In the genomic region with DNA sequence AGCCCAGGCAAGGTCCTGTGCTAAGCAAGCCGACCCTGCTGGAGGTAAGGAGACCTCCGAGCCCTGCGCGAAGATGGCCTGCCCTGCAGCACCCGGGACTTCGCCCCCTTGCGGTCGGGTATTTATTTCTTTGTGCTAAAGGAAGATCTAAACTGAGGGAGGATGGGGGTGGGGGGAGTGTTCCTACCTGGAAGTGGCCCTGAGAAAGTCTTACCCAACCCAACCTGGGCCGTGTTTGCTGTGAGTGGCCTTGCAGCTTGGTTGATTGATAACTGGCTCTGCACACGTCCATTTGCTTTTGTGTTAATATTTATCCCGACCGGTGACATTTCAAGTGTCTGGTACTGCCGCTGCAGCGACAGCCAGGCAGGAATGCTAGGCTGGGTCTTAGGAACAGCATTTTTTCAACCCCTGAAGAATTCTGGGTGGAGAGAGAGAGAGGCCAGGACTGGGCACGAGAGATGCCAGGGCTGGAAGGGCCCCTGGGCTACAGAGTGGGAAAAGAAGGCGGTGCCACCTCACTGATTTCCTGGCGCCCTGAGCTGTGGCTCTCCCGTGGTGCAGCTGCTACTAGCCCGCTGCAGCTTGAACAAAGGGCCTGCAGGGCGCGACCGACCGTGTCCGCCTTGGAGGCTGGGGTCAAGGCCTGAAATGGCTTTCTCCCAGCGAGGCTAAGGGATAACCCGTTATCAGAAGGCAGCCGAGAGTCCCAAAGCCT, we compare ENCODE assay signal across 10 mouse cellular contexts. TPM values are rescaled to one million over a fixed set of nuclear protein-coding genes. Genes with fewer than 3 reads are reported as not detected.
DNase-seq lines count a peak whose midpoint lies in the region; ATAC-seq and TF ChIP-seq lines count a peak whose summit lies in the region.
"Had no signal": no experiment of that assay in that cellular context is flagged by ENCODE, and none has a peak within 500 bp of the region (broad histone marks: within the 10 kb centered on the region; RNA-seq: fewer than 3 reads in every experiment).

No protein-coding gene starts in this region.

- no peak overlapping the region for H3K9ac ChIP-seq in intestine, embryonic 16.5 days (ENCODE audit: low read depth, low read length)
- no peak overlapping the region for H3K9ac ChIP-seq in liver, embryonic 12.5 days
- H3K9ac ChIP-seq in neural tube, embryonic 15.5 days (replicated peaks): no peak overlapping the region

- no peaks in the 10 kb centered on the region for H3K9me3 ChIP-seq in intestine, embryonic 16.5 days (ENCODE audit: control insufficient read depth, low read length)
- no peaks in the 10 kb centered on the region for H3K9me3 ChIP-seq in liver, embryonic 12.5 days (replicated peaks)
- no peaks in the 10 kb centered on the region for H3K9me3 ChIP-seq in neural tube, embryonic 15.5 days (replicated peaks)

- H3K4me3 ChIP-seq in layer of hippocampus, adult 2 months: no peak overlapping the region
- H3K4me3 ChIP-seq in intestine, embryonic 16.5 days (ENCODE audit: low read length): peak overlapping the region; percentile 27
- no peak overlapping the region for H3K4me3 ChIP-seq in liver, embryonic 12.5 days
- H3K4me3 ChIP-seq in neural tube, embryonic 15.5 days (replicated peaks): peak overlapping the region; percentile 18
- no peak overlapping the region for H3K4me3 ChIP-seq in left cerebral cortex, adult 2 months

- TF ChIP-seq CTCF in layer of hippocampus, adult 2 months (conservative IDR thresholded peaks at IDR 0.05): peak; percentile 48
- TF ChIP-seq CTCF in left cerebral cortex, adult 2 months (IDR thresholded peaks at IDR 0.05): no peak; the same call in 1 of the 2 replicates

- peaks cover 62% of the 10 kb centered on the region for H3K27me3 ChIP-seq in intestine, embryonic 16.5 days (replicated peaks; ENCODE audit: control insufficient read depth, insufficient read depth, low read length)
- peaks cover 85% of the 10 kb centered on the region for H3K27me3 ChIP-seq in liver, embryonic 12.5 days (replicated peaks)
- peaks cover 85% of the 10 kb centered on the region for H3K27me3 ChIP-seq in neural tube, embryonic 15.5 days (replicated peaks)

- ATAC-seq in intestine, embryonic 16.5 days: peak; percentile 89
- peak; percentile 52 for ATAC-seq in liver, embryonic 12.5 days
- ATAC-seq in neural tube, embryonic 15.5 days (ENCODE audit: low FRiP score): no peak

- 5% methylated on average over 27 of the region's 27 CpGs for WGBS in intestine, embryonic 16.5 days
- WGBS in liver, embryonic 12.5 days (ENCODE audit: insufficient replicate concordance): 14% methylated on average over 27 of the region's 27 CpGs
- WGBS in neural tube, embryonic 15.5 days: 5% methylated on average over 27 of the region's 27 CpGs

- DNase-seq in layer of hippocampus, adult 2 months (ENCODE audit: low spot score in 2 of 2): no peak
- DNase-seq in layer of hippocampus, postnatal 10 days (ENCODE audit: low spot score in 2 of 2): no peak
- no peak for DNase-seq in left cerebral cortex, adult 2 months (ENCODE audit: extremely low spot score in 1 of 2, low spot score in 2 of 2)
- no peak for DNase-seq in cerebellum, adult 9-10 months
- no peak for DNase-seq in left cerebral cortex, adult 18-20 months (ENCODE audit: low spot score in 2 of 2)
- DNase-seq: cerebellum, adult 11 months had no signal

- intact Hi-C loops in left cerebral cortex, adult 2 months (cut with DNase I): no loop called here

- H3K4me2 ChIP-seq in intestine, embryonic 16.5 days (ENCODE audit: low read depth, low read length): peak overlapping the region; percentile 49
- H3K4me2 ChIP-seq in liver, embryonic 12.5 days: peak overlapping the region; percentile 39; the same call in 1 of the 2 replicates
- peak overlapping the region; percentile 38 for H3K4me2 ChIP-seq in neural tube, embryonic 15.5 days

- peaks cover 21% of the 10 kb centered on the region for H3K4me1 ChIP-seq in intestine, embryonic 16.5 days (ENCODE audit: control insufficient read depth, insufficient read depth, low read length)
- peaks cover 5% of the 10 kb centered on the region for H3K4me1 ChIP-seq in liver, embryonic 12.5 days
- peaks cover 42% of the 10 kb centered on the region for H3K4me1 ChIP-seq in neural tube, embryonic 15.5 days

- H3K27ac ChIP-seq in layer of hippocampus, adult 2 months: no peak overlapping the region
- H3K27ac ChIP-seq in intestine, embryonic 16.5 days (ENCODE audit: low read length): no peak overlapping the region
- H3K27ac ChIP-seq in liver, embryonic 12.5 days: peak overlapping the region; percentile 69
- H3K27ac ChIP-seq in neural tube, embryonic 15.5 days (replicated peaks): no peak overlapping the region
- H3K27ac ChIP-seq in left cerebral cortex, adult 2 months: no peak overlapping the region

- no peaks in the 10 kb centered on the region for H3K36me3 ChIP-seq in intestine, embryonic 16.5 days (ENCODE audit: control insufficient read depth, insufficient read depth, low read length)
- H3K36me3 ChIP-seq in liver, embryonic 12.5 days: no peaks in the 10 kb centered on the region
- no peaks in the 10 kb centered on the region for H3K36me3 ChIP-seq in neural tube, embryonic 15.5 days

RNA-seq across cellular contexts. Expression of gene Onecut1, which starts 5.0 kb away (rescaled TPM):
- 1 to 10 TPM in 1 of 2 experiments, under 1 TPM in 1; 0.92 to 1.3 TPM for total RNA-seq in layer of hippocampus, adult 2 months (2021)
- under 1 TPM; 0.14 to 0.16 TPM for total RNA-seq in layer of hippocampus, postnatal 10 days (2021)
- 0.82 and 0.92 TPM in 2 replicates for polyA plus RNA-seq in intestine, embryonic 16.5 days (2015; fragmentation: Nextera tagmentation; extraction: Ambion mirVana)
- 2.1 and 2.6 TPM in 2 replicates for polyA plus RNA-seq in liver, embryonic 12.5 days (2016; fragmentation: Nextera tagmentation; extraction: Ambion mirVana)
- 2.6 and 3.5 TPM in 2 replicates for polyA plus RNA-seq in neural tube, embryonic 15.5 days (2015; fragmentation: Nextera tagmentation; extraction: Ambion mirVana)
- under 1 TPM; 0.14 to 0.29 TPM for total RNA-seq in left cerebral cortex, adult 2 months (2021)
- under 1 TPM; 0.19 to 0.30 TPM for total RNA-seq in left cerebral cortex, adult 18-20 months (2021)
- polyA plus RNA-seq: small intestine, adult 2 months had no signal

Comparison
In these comparisons a context has a peak if more than half of its experiments do, and no peak if none do; other contexts are left out.
1. H3K4me3 ChIP-seq: peak in intestine, embryonic 16.5 days (single experiment) and neural tube, embryonic 15.5 days (single experiment); none in layer of hippocampus, adult 2 months (single experiment), liver, embryonic 12.5 days (single experiment) and left cerebral cortex, adult 2 months (single experiment).
2. Peak in every context shown above with its lines, with median percentiles within 50 percentile points of each other: H3K4me2 ChIP-seq.